Mouse (Mus musculus) thymus, postnatal 4 days (tissue): ENCODE measurements around the gene Psmb8.

Experiments used
- DNase-seq: peaks from one replicate; pipeline ENCODE4 v3.0.0; 2021

Psmb8 gene

GRCm38 (mm10) chr17:34193468-34193867, 4.1 kb upstream of the Psmb8 start:
- DNase-seq: no peak

- no peak for DNase-seq
Observed at GRCm38 (mm10) chr17:34194723-34195122, 2.8 kb upstream of the Psmb8 start.

GRCm38 (mm10) chr17:34196491-34196890, 1.0 kb upstream of the Psmb8 start:
- DNase-seq: peak; percentile 86

- DNase-seq: peak; percentile 76
Observed at GRCm38 (mm10) chr17:34197904-34198520, 491 bp downstream of the Psmb8 start.

GRCm38 (mm10) chr17:34198521-34198912, 996 bp downstream of the Psmb8 start:
- no peak for DNase-seq

- peak; percentile 49 for DNase-seq
Observed at GRCm38 (mm10) chr17:34199050-34199619, 1.6 kb downstream of the Psmb8 start.

GRCm38 (mm10) chr17:34200047-34200446, 2.5 kb downstream of the Psmb8 start:
- DNase-seq: peak; percentile 55

- peak; percentile 66 for DNase-seq
Observed at GRCm38 (mm10) chr17:34200772-34201505, 3.4 kb downstream of the Psmb8 start.

GRCm38 (mm10) chr17:34201506-34202055, 4.1 kb downstream of the Psmb8 start:
- DNase-seq: peak; percentile 30

- peak; percentile 19 for DNase-seq
Observed at GRCm38 (mm10) chr17:34202760-34203442, 5.4 kb downstream of the Psmb8 start.

- peak; percentile 49 for DNase-seq
Observed at GRCm38 (mm10) chr17:34203444-34203843, 5.9 kb downstream of the Psmb8 start, which contains the start of gene Tap2. TSS of gene Tap2 (plus strand) at chr17:34203527.

GRCm38 (mm10) chr17:34204303-34205010, 6.9 kb downstream of the Psmb8 start:
- DNase-seq: peak; percentile 98

GRCm38 (mm10) chr17:34205021-34205745, 7.7 kb downstream of the Psmb8 start:
- DNase-seq: peak; percentile 73

- peak; percentile 58 for DNase-seq
Observed at GRCm38 (mm10) chr17:34205746-34206176, 8.2 kb downstream of the Psmb8 start.

- DNase-seq: peak; percentile 21
Observed at GRCm38 (mm10) chr17:34206731-34207130, 9.2 kb downstream of the Psmb8 start.

- peak; percentile 53 for DNase-seq
Observed at GRCm38 (mm10) chr17:34207456-34207855, 9.9 kb downstream of the Psmb8 start.

- peak; percentile 31 for DNase-seq
Observed at GRCm38 (mm10) chr17:34207866-34208265, 10.3 kb downstream of the Psmb8 start.

- DNase-seq: peak; percentile 37
Observed at GRCm38 (mm10) chr17:34208421-34208820, 10.9 kb downstream of the Psmb8 start.

- peak; percentile 71 for DNase-seq
Observed at GRCm38 (mm10) chr17:34209680-34210079, 12.2 kb downstream of the Psmb8 start.

- peak; percentile 59 for DNase-seq
Observed at GRCm38 (mm10) chr17:34210599-34210998, 13.1 kb downstream of the Psmb8 start.

- DNase-seq: peak; percentile 83
Observed at GRCm38 (mm10) chr17:34211746-34212365, 14.3 kb downstream of the Psmb8 start.
